Mouse (Mus musculus) MEL (cell line): ENCODE measurements around the gene Gm37240. TPM values are rescaled to one million over a fixed set of nuclear protein-coding genes. Genes with fewer than 3 reads are reported as not detected.

Experiments
- DNase-seq: peaks from one replicate; pipeline ENCODE4 v3.0.0; 2011; ENCODE audit warnings: low read depth, low spot score
- H3K27ac ChIP-seq: 2 replicates; pipeline ENCODE4 v1.5.1; 2012; ENCODE audit warnings: low read depth, mild to moderate bottlenecking, control low read depth, low read length, moderate library complexity; ENCODE audit not compliant: control insufficient read depth
- H3K27me3 ChIP-seq, 2 experiments: fragments of 150-350 bp in 1 of 2; sonication (generic) in 1 of 2; 2 replicates each; pipeline ENCODE4 v1.6.1; 2012; ENCODE audit warnings: low read length in 2 of 2, mild to moderate bottlenecking in 2 of 2, improper control_type of control experiment in 1 of 2, moderate library complexity in 1 of 2; ENCODE audit not compliant: insufficient read depth in 2 of 2, control insufficient read depth in 1 of 2
- H3K36me3 ChIP-seq, 2 experiments: 2 replicates each; pipeline ENCODE4 v1.6.1; 2012 to 2014; ENCODE audit warnings: low read length in 2 of 2, improper control_type of control experiment in 1 of 2, inconsistent platforms in 1 of 2, mild to moderate bottlenecking in 1 of 2; ENCODE audit not compliant: insufficient read depth in 2 of 2, control insufficient read depth in 1 of 2
- H3K4me1 ChIP-seq, 2 experiments: fragments of 150-350 bp in 1 of 2; sonication (generic) in 1 of 2; 2 replicates each; pipeline ENCODE4 v1.6.1; 2012; ENCODE audit warnings: low read length in 2 of 2, improper control_type of control experiment in 1 of 2, mild to moderate bottlenecking in 1 of 2; ENCODE audit not compliant: insufficient read depth in 2 of 2, control insufficient read depth in 1 of 2
- H3K4me3 ChIP-seq, 2 experiments: fragments of 150-350 bp in 1 of 2; sonication (generic) in 1 of 2; 2 replicates each; pipeline ENCODE4 v1.5.1; 2012; ENCODE audit warnings: low read depth in 2 of 2, low read length in 2 of 2, mild to moderate bottlenecking in 2 of 2, moderate library complexity in 2 of 2, control low read depth in 1 of 2, improper control_type of control experiment in 1 of 2; ENCODE audit not compliant: control insufficient read depth in 1 of 2, insufficient read depth in 1 of 2
- H3K79me2 ChIP-seq: 2 replicates; pipeline ENCODE4 v1.6.1; 2012; ENCODE audit warnings: mild to moderate bottlenecking, low read length, moderate library complexity; ENCODE audit not compliant: control insufficient read depth, poor library complexity, insufficient read depth
- H3K9ac ChIP-seq: 2 replicates; pipeline ENCODE4 v1.6.1; 2012; ENCODE audit warnings: low read depth, mild to moderate bottlenecking, control low read depth, low read length, moderate library complexity; ENCODE audit not compliant: control insufficient read depth, poor library complexity, severe bottlenecking
- H3K9me3 ChIP-seq: fragments of 150-350 bp; sonication (generic); replicated peaks from 2 replicates; pipeline ENCODE4 v1.6.1; 2012; ENCODE audit warnings: mild to moderate bottlenecking, low read length, improper control_type of control experiment, moderate library complexity; ENCODE audit not compliant: insufficient read depth
- BHLHE40 ChIP-seq: IDR thresholded peaks from 2 replicates; pipeline ENCODE4 v1.6.1; 2012; ENCODE audit warnings: low read depth, mild to moderate bottlenecking, inconsistent platforms, low read length, improper control_type of control experiment, borderline replicate concordance
- CHD1 ChIP-seq: IDR thresholded peaks from 2 replicates; pipeline ENCODE4 v1.6.1; 2012; ENCODE audit warnings: low read depth, mild to moderate bottlenecking, inconsistent platforms, low read length, improper control_type of control experiment
- CHD2 ChIP-seq: IDR thresholded peaks from 2 replicates; pipeline ENCODE4 v1.6.1; 2011; ENCODE audit warnings: low read length, improper control_type of control experiment
- CTCF ChIP-seq, 3 experiments: IDR thresholded peaks in 2 of 3; conservative IDR thresholded peaks in 1 of 3; 2 replicates each; pipeline ENCODE4 v1.5.1; 2011 to 2012; ENCODE audit warnings: low read length in 3 of 3, low read depth in 2 of 3, mild to moderate bottlenecking in 2 of 3, improper control_type of control experiment in 1 of 3, inconsistent platforms in 1 of 3, mixed read lengths in 1 of 3, moderate library complexity in 1 of 3; ENCODE audit not compliant: control insufficient read depth in 1 of 3, insufficient read depth in 1 of 3, poor library complexity in 1 of 3, severe bottlenecking in 1 of 3
- ELF1 ChIP-seq: IDR thresholded peaks from 2 replicates; pipeline ENCODE4 v1.6.1; 2014; ENCODE audit warnings: low read depth, mild to moderate bottlenecking, inconsistent platforms, low read length, improper control_type of control experiment, moderate library complexity
- GABPA ChIP-seq: IDR thresholded peaks from 2 replicates; pipeline ENCODE4 v1.6.1; 2012; ENCODE audit warnings: low read depth, mild to moderate bottlenecking, inconsistent platforms, low read length, improper control_type of control experiment, moderate library complexity
- GATA1 ChIP-seq: IDR thresholded peaks from 2 replicates; pipeline ENCODE4 v1.6.1; 2011; ENCODE audit warnings: low read depth, low read length, improper control_type of control experiment
- HCFC1 ChIP-seq: IDR thresholded peaks from 2 replicates; pipeline ENCODE4 v1.6.1; 2012; ENCODE audit warnings: low read depth, mild to moderate bottlenecking, inconsistent platforms, low read length, improper control_type of control experiment, moderate library complexity
- MAX ChIP-seq: IDR thresholded peaks from 2 replicates; pipeline ENCODE4 v1.6.1; 2011; ENCODE audit warnings: low read length, improper control_type of control experiment
- MAZ ChIP-seq: IDR thresholded peaks from 2 replicates; pipeline ENCODE4 v1.6.1; 2012; ENCODE audit warnings: low read depth, mild to moderate bottlenecking, inconsistent platforms, low read length, improper control_type of control experiment
- MEF2A ChIP-seq: IDR thresholded peaks from 2 replicates; pipeline ENCODE4 v1.6.1; 2014; ENCODE audit warnings: low read depth, mild to moderate bottlenecking, inconsistent platforms, low read length, improper control_type of control experiment; ENCODE audit not compliant: poor library complexity, insufficient replicate concordance, severe bottlenecking; ENCODE audit errors: extremely low read depth
- MYC ChIP-seq: IDR thresholded peaks from 2 replicates; pipeline ENCODE4 v1.6.1; 2011; ENCODE audit warnings: low read depth, mild to moderate bottlenecking, low read length, improper control_type of control experiment, moderate library complexity
- NRF1 ChIP-seq: IDR thresholded peaks from 2 replicates; pipeline ENCODE4 v1.6.1; 2014; ENCODE audit warnings: low read depth, mild to moderate bottlenecking, inconsistent platforms, low read length, improper control_type of control experiment, moderate library complexity; ENCODE audit not compliant: poor library complexity, insufficient read depth, severe bottlenecking
- POLR2A ChIP-seq, 2 experiments: IDR thresholded peaks; 2 replicates each; pipeline ENCODE4 v1.6.1; 2011 to 2012; ENCODE audit warnings: low read length in 2 of 2, mild to moderate bottlenecking in 2 of 2, control low read depth in 1 of 2, improper control_type of control experiment in 1 of 2, low read depth in 1 of 2, moderate library complexity in 1 of 2; ENCODE audit not compliant: control insufficient read depth in 1 of 2, insufficient read depth in 1 of 2, poor library complexity in 1 of 2
- POLR2AphosphoS2 ChIP-seq: IDR thresholded peaks from 2 replicates; pipeline ENCODE4 v1.6.1; 2011; ENCODE audit warnings: low read length, improper control_type of control experiment
- RAD21 ChIP-seq: IDR thresholded peaks from 2 replicates; pipeline ENCODE4 v1.6.1; 2011; ENCODE audit warnings: mild to moderate bottlenecking, low read depth, low read length, improper control_type of control experiment
- SMC3 ChIP-seq: IDR thresholded peaks from 2 replicates; pipeline ENCODE4 v1.6.1; 2011; ENCODE audit warnings: low read depth, low read length, improper control_type of control experiment
- TBP ChIP-seq: IDR thresholded peaks from 2 replicates; pipeline ENCODE4 v1.8.0; 2011; ENCODE audit warnings: low read depth, low read length, improper control_type of control experiment
- USF1 ChIP-seq: IDR thresholded peaks from 2 replicates; pipeline ENCODE4 v1.6.1; 2014; ENCODE audit warnings: low read depth, mild to moderate bottlenecking, inconsistent platforms, low read length, improper control_type of control experiment, moderate library complexity
- ZC3H11A ChIP-seq: IDR thresholded peaks from 2 replicates; pipeline ENCODE4 v1.6.1; 2012; ENCODE audit warnings: low read depth, mild to moderate bottlenecking, inconsistent platforms, low read length, improper control_type of control experiment
- ZKSCAN1 ChIP-seq: IDR thresholded peaks from 2 replicates; pipeline ENCODE4 v1.6.1; 2012; ENCODE audit warnings: low read depth, mild to moderate bottlenecking, inconsistent platforms, low read length, improper control_type of control experiment, moderate library complexity
- ZMIZ1 ChIP-seq: IDR thresholded peaks from 2 replicates; pipeline ENCODE4 v1.6.1; 2012; ENCODE audit warnings: low read depth, mild to moderate bottlenecking, inconsistent platforms, low read length, improper control_type of control experiment, moderate library complexity
- ZNF384 ChIP-seq: IDR thresholded peaks from 2 replicates; pipeline ENCODE4 v1.6.1; 2012; ENCODE audit warnings: low read depth, mild to moderate bottlenecking, inconsistent platforms, low read length, improper control_type of control experiment
- polyA plus RNA-seq, 2 experiments: library from polyadenylated mRNA; stranded (reverse) in 1 of 2; unstranded in 1 of 2; fragments of >175 nt in 1 of 2; fragments of >200 nt in 1 of 2; gene quantifications; 2 replicates each; pipeline versions ENCODE4 v1.2.1 to v1.2.4; 2012; ENCODE audit warnings: low replicate concordance in 2 of 2, low read depth in 1 of 2; ENCODE audit not compliant: insufficient read length in 2 of 2, insufficient read depth in 1 of 2, missing spikeins in 1 of 2
- total RNA-seq: library from RNA; depleted of rRNA; stranded (reverse); fragments of 300-350 nt; gene quantifications from 2 replicates; pipeline ENCODE4 v1.2.3, GENCODE M21; 2012

Gene Gm37240
- total and polyA plus RNA-seq, 3 experiments, result 0.04 TPM; not detected in 2

DNA sequence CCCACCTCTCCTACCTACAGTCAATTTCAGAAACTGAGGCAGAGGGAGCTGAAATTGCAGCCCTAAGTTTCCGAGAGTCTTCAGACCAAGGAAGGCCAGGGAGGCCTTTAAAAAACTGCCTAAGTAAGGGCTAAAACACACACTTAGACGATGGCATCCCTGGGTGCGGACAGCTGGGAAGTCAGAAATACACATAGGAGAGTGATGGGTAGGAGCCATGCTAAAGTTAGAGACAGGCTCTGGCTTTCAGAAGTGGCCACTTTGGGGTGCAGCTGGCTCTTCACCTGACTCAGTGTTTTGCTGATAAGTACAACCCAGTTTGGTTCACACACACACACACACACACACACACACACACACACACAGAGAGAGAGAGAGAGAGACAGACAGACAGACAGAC is 778.9 kb downstream of the Gm37240 start:
- Histone ChIP-seq H3K79me2 (no peaks in the 10 kb centered on the region), H3K36me3 (no peaks in the 10 kb centered on the region), H3K9me3 (no peaks in the 10 kb centered on the region), H3K4me1 (no peaks in the 10 kb centered on the region), H3K4me3 (no peak overlapping the region), H3K27me3 (no peaks in the 10 kb centered on the region), H3K27ac (no peak overlapping the region), H3K9ac (no peak overlapping the region)
- DNase-seq, result no peak
- TF ChIP-seq ZC3H11A, result no peak
- TF ChIP-seq TBP, result no peak
- no peak for TF ChIP-seq ELF1
- no peak for TF ChIP-seq CHD1
- no peak for TF ChIP-seq GATA1
- TF ChIP-seq RAD21, result no peak
- TF ChIP-seq HCFC1, result no peak
- no peak for TF ChIP-seq ZKSCAN1
- TF ChIP-seq MEF2A, result no peak
- no peak for TF ChIP-seq CHD2
- no peak for TF ChIP-seq MAZ
- no peak for TF ChIP-seq CTCF (IDR thresholded peaks at IDR 0.05 in 2 of 3, conservative IDR thresholded peaks at IDR 0.05 in 1 of 3; ENCODE audit: control insufficient read depth in 1 of 3, insufficient read depth in 1 of 3, low read depth in 2 of 3, low read length in 3 of 3, poor library complexity in 1 of 3, severe bottlenecking in 1 of 3)
- TF ChIP-seq POLR2A (IDR thresholded peaks at IDR 0.05; ENCODE audit: control insufficient read depth in 1 of 2, insufficient read depth in 1 of 2, low read depth in 1 of 2, low read length in 2 of 2, poor library complexity in 1 of 2), result no peak
- no peak for TF ChIP-seq GABPA
- no peak for TF ChIP-seq ZMIZ1

DNA sequence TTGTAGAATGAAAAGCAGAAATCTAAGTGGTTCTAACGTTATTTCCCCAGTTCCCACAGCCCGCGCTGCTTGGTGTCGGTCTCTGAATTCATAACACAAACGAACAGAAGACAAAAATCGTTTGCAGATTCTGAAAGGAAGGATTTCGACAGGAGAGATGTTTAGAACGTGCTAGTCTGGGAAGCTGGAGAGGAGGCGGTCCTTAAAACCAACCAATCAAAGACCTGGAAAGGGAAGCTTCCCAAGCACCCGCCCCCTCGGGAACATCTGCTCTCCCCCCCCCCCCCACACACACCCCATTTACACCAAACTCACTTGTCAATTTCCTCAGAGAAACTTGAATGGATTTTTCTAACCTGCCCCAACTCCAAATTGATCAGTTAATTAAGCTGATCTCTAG is 780.4 kb downstream of the Gm37240 start:
- no peaks in the 10 kb centered on the region for H3K27me3 ChIP-seq
- no peaks in the 10 kb centered on the region for H3K36me3 ChIP-seq
- H3K79me2 ChIP-seq, result no peaks in the 10 kb centered on the region
- TF ChIP-seq CHD2 (no peak), USF1 (no peak), SMC3 (no peak), ZKSCAN1 (no peak), CTCF (IDR thresholded peaks at IDR 0.05 in 2 of 3, conservative IDR thresholded peaks at IDR 0.05 in 1 of 3; ENCODE audit: control insufficient read depth in 1 of 3, insufficient read depth in 1 of 3, low read depth in 2 of 3, low read length in 3 of 3, poor library complexity in 1 of 3, severe bottlenecking in 1 of 3) (no peak), ZC3H11A (no peak), TBP (no peak), ZNF384 (no peak), NRF1 (no peak), POLR2AphosphoS2 (no peak), GATA1 (no peak), ELF1 (no peak), POLR2A (IDR thresholded peaks at IDR 0.05; ENCODE audit: control insufficient read depth in 1 of 2, insufficient read depth in 1 of 2, low read depth in 1 of 2, low read length in 2 of 2, poor library complexity in 1 of 2) (no peak), BHLHE40 (no peak), MAX (no peak), GABPA (no peak), MYC (no peak)
- no peak overlapping the region for H3K27ac ChIP-seq
- no peak for DNase-seq
- H3K4me1 ChIP-seq, result no peaks in the 10 kb centered on the region
- H3K4me3 ChIP-seq, result no peak overlapping the region
- no peak overlapping the region for H3K9ac ChIP-seq
- no peaks in the 10 kb centered on the region for H3K9me3 ChIP-seq
